Mouse (Mus musculus): ENCODE data around the gene Spib. TPM values are rescaled to one million over a fixed set of nuclear protein-coding genes. Genes with fewer than 3 reads are reported as not detected.

Spib gene
- polyA plus RNA-seq, 1 experiment: 55.6 TPM

- no peaks in the 10 kb centered on the region for H3K4me1 ChIP-seq (ENCODE audit: control insufficient read depth, insufficient read depth, low read length)
- WGBS: 65% methylated on average over 9 of the region's 9 CpGs
- no peak overlapping the region for H3K27ac ChIP-seq (ENCODE audit: control insufficient read depth, insufficient read depth, low read depth, low read length, poor library complexity)
- H3K4me3 ChIP-seq (replicated peaks; ENCODE audit: control insufficient read depth, low read depth, low read length): no peak overlapping the region
- TF ChIP-seq POLR2A (IDR thresholded peaks at IDR 0.05; ENCODE audit: borderline replicate concordance, control insufficient read depth, low read depth, low read length): no peak
- TF ChIP-seq CTCF (IDR thresholded peaks at IDR 0.05; ENCODE audit: control insufficient read depth, insufficient read depth, low read length): peak; percentile 32; the same call in 1 of the 2 replicates
Measured at GRCm38 (mm10) chr7:44519240-44519913, 12.5 kb downstream of the Spib start.

DNA sequence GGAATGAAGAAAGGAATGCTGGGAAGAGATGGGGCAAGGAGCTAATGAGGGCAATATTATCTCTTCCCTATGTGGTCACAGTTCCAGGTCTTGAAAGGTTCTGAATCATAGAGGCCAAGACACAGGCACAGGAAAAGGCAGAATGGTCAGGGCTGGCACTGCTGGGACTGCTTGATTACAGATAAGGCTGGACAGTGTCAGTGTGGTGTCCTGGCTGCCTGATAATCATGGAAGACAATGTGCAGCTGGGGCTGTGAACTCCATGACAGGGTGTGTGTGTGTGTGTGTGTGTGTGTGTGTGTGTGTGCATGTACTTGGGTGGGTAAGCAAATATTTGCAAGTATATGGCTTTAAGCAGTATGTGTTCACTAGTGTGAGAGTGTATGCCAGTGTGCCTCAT lies 24.4 kb downstream of the Spib start:
- TF ChIP-seq CTCF (IDR thresholded peaks at IDR 0.05; ENCODE audit: control insufficient read depth, insufficient read depth, low read length): no peak
- TF ChIP-seq POLR2A (IDR thresholded peaks at IDR 0.05; ENCODE audit: borderline replicate concordance, control insufficient read depth, low read depth, low read length): no peak
- Histone ChIP-seq H3K4me3 (replicated peaks; ENCODE audit: control insufficient read depth, low read depth, low read length) (no peak overlapping the region), H3K27ac (ENCODE audit: control insufficient read depth, insufficient read depth, low read depth, low read length, poor library complexity) (no peak overlapping the region), H3K4me1 (ENCODE audit: control insufficient read depth, insufficient read depth, low read length) (no peaks in the 10 kb centered on the region)

GRCm38 (mm10) chr7:44501563-44502115 lies 30.2 kb downstream of the Spib start:
- 20% methylated on average over 5 of the region's 5 CpGs for WGBS
- H3K4me3 ChIP-seq (replicated peaks; ENCODE audit: control insufficient read depth, low read depth, low read length): no peak overlapping the region
- TF ChIP-seq CTCF (IDR thresholded peaks at IDR 0.05; ENCODE audit: control insufficient read depth, insufficient read depth, low read length) (peak; percentile 87), POLR2A (IDR thresholded peaks at IDR 0.05; ENCODE audit: borderline replicate concordance, control insufficient read depth, low read depth, low read length) (no peak)

DNA sequence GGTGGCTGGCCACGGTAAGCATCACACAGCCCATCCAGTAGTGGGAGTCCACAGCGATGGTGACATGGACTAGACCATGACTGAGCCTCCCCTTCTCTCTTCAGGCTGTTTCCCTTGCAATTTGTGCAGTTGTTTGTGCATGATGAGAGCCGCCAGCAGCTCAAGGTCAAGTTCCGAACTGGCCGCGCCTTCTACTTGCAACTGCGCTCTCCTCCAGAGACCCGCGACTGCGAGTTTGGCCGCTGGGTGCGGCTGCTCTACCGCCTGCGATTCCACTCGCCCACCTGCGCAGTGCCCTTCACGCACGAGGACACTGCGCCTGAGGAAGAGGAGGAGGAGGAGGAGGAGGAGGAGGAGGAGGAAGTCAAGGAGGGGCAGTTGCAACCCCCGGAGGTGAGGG lies 31.8 kb downstream of the Spib start:
- WGBS: 72% methylated on average over 20 of the region's 20 CpGs
- TF ChIP-seq CTCF (IDR thresholded peaks at IDR 0.05; ENCODE audit: control insufficient read depth, insufficient read depth, low read length) (no peak), POLR2A (IDR thresholded peaks at IDR 0.05; ENCODE audit: borderline replicate concordance, control insufficient read depth, low read depth, low read length) (no peak)
- Histone ChIP-seq H3K4me1 (ENCODE audit: control insufficient read depth, insufficient read depth, low read length) (no peaks in the 10 kb centered on the region; the same call in 1 of the 2 replicates), H3K27ac (ENCODE audit: control insufficient read depth, insufficient read depth, low read depth, low read length, poor library complexity) (no peak overlapping the region), H3K4me3 (replicated peaks; ENCODE audit: control insufficient read depth, low read depth, low read length) (no peak overlapping the region)

More at GRCm38 (mm10) chr7:44501563-44502115, 30.2 kb downstream of the Spib start:
- Histone ChIP-seq H3K4me1 (ENCODE audit: control insufficient read depth, insufficient read depth, low read length) (no peaks in the 10 kb centered on the region), H3K27ac (ENCODE audit: control insufficient read depth, insufficient read depth, low read depth, low read length, poor library complexity) (no peak overlapping the region)

DNA sequence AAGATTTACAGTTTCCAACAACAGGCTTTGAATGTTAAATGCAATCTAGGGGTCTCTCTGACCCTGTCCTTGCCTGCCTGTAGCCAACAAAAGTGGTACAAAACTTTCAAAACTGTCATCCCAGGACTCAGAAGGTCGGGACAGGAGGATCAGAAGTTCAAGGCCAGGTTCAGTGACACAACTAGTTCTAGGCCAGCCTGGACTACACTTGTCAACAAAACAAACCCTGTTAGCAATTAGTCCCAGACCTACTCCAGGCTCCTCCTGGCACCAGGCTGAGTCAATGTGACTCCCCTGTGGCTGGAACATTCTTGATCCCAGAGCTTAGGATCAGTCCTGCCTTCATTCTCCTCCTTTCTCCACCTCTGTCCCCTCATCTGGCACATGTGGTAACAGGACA lies 32.9 kb downstream of the Spib start:
- WGBS: 65% methylated on average over 1 of the region's 1 CpGs
- Histone ChIP-seq H3K4me1 (ENCODE audit: control insufficient read depth, insufficient read depth, low read length) (no peaks in the 10 kb centered on the region; the same call in 1 of the 2 replicates), H3K4me3 (replicated peaks; ENCODE audit: control insufficient read depth, low read depth, low read length) (no peak overlapping the region), H3K27ac (ENCODE audit: control insufficient read depth, insufficient read depth, low read depth, low read length, poor library complexity) (no peak overlapping the region)
- TF ChIP-seq POLR2A (IDR thresholded peaks at IDR 0.05; ENCODE audit: borderline replicate concordance, control insufficient read depth, low read depth, low read length): no peak
- TF ChIP-seq CTCF (IDR thresholded peaks at IDR 0.05; ENCODE audit: control insufficient read depth, insufficient read depth, low read length): no peak

- TF ChIP-seq CTCF (IDR thresholded peaks at IDR 0.05; ENCODE audit: control insufficient read depth, insufficient read depth, low read length): no peak
- TF ChIP-seq POLR2A (IDR thresholded peaks at IDR 0.05; ENCODE audit: borderline replicate concordance, control insufficient read depth, low read depth, low read length): no peak
- WGBS: 86% methylated on average over 10 of the region's 10 CpGs
- no peaks in the 10 kb centered on the region; the same call in 1 of the 2 replicates for H3K4me1 ChIP-seq (ENCODE audit: control insufficient read depth, insufficient read depth, low read length)
- H3K4me3 ChIP-seq (replicated peaks; ENCODE audit: control insufficient read depth, low read depth, low read length): no peak overlapping the region
- no peak overlapping the region; the same call in 1 of the 2 replicates for H3K27ac ChIP-seq (ENCODE audit: control insufficient read depth, insufficient read depth, low read depth, low read length, poor library complexity)
Measured at GRCm38 (mm10) chr7:44497361-44498055, 34.4 kb downstream of the Spib start.

- H3K27ac ChIP-seq (ENCODE audit: control insufficient read depth, insufficient read depth, low read depth, low read length, poor library complexity): peak overlapping the region; percentile 95
- WGBS: 2% methylated on average over 26 of the region's 26 CpGs
- no peaks in the 10 kb centered on the region; the same call in 1 of the 2 replicates for H3K4me1 ChIP-seq (ENCODE audit: control insufficient read depth, insufficient read depth, low read length)
Measured at GRCm38 (mm10) chr7:44496771-44497109, 35.1 kb downstream of the Spib start.

More at GRCm38 (mm10) chr7:44496771-44497109, 35.1 kb downstream of the Spib start:
- TF ChIP-seq CTCF (IDR thresholded peaks at IDR 0.05; ENCODE audit: control insufficient read depth, insufficient read depth, low read length) (peak; percentile 13; the same call in 1 of the 2 replicates), POLR2A (IDR thresholded peaks at IDR 0.05; ENCODE audit: borderline replicate concordance, control insufficient read depth, low read depth, low read length) (no peak)
- H3K4me3 ChIP-seq (replicated peaks; ENCODE audit: control insufficient read depth, low read depth, low read length): peak overlapping the region; percentile 80
